Mouse (Mus musculus) hindbrain, embryonic 16.5 days (tissue): Measurements from ENCODE around the gene Lrrc15. TPM values are rescaled to one million over a fixed set of nuclear protein-coding genes. Genes with fewer than 3 reads are reported as not detected.

ENCODE experiments used
- ATAC-seq: fragments of 200-750 bp; cut with Nextera tagmentation; 2 replicates; pipeline ENCODE4 v1.8.0; 2017; ENCODE audit warnings: moderate TSS enrichment, moderate library complexity
- H3K27ac ChIP-seq: fragments of 300-500 bp; sonication (generic); 2 replicates; pipeline ENCODE4 v1.5.1; 2014; ENCODE audit warnings: low read depth, mild to moderate bottlenecking, control low read depth, low read length, moderate library complexity
- H3K27me3 ChIP-seq: fragments of 300-500 bp; sonication (generic); replicated peaks from 2 replicates; pipeline ENCODE4 v1.6.1; 2014; ENCODE audit warnings: low read length; ENCODE audit not compliant: control insufficient read depth, insufficient read depth
- H3K36me3 ChIP-seq: fragments of 300-500 bp; sonication (generic); 2 replicates; pipeline ENCODE4 v1.6.1; 2014; ENCODE audit warnings: mild to moderate bottlenecking, low read length, moderate library complexity, mixed read lengths; ENCODE audit not compliant: control insufficient read depth, insufficient read depth
- H3K4me1 ChIP-seq: fragments of 300-500 bp; sonication (generic); 2 replicates; pipeline ENCODE4 v1.6.1; 2014; ENCODE audit warnings: low read depth, low read length; ENCODE audit not compliant: control insufficient read depth, insufficient read depth
- H3K4me2 ChIP-seq: fragments of 300-500 bp; sonication (generic); 2 replicates; pipeline ENCODE4 v1.6.1; 2014; ENCODE audit warnings: mild to moderate bottlenecking, low read length, control low read depth, moderate library complexity
- H3K4me3 ChIP-seq: fragments of 300-500 bp; sonication (generic); 2 replicates; pipeline ENCODE4 v1.5.1; 2014; ENCODE audit warnings: mild to moderate bottlenecking, low read length, control low read depth, moderate library complexity
- H3K9ac ChIP-seq: fragments of 300-500 bp; sonication (generic); 2 replicates; pipeline ENCODE4 v1.6.1; 2014; ENCODE audit warnings: low read depth, mild to moderate bottlenecking, control low read depth, low read length, moderate library complexity
- H3K9me3 ChIP-seq: fragments of 300-500 bp; sonication (generic); 2 replicates; pipeline ENCODE4 v1.6.1; 2014; ENCODE audit warnings: mild to moderate bottlenecking, low read length, moderate library complexity; ENCODE audit not compliant: control insufficient read depth
- WGBS: fragments of 180-500 bp; shearing (Covaris S2); extraction: QIAGEN DNeasy Blood & Tissue Kit; methylation state at CpG from one replicate; pipeline ENCODE4 v1.1.7; 2014; 5-methylcytosine and 5-hydroxymethylcytosine counted together
- polyA plus RNA-seq: library from polyadenylated mRNA; unstranded; fragments of >200 nt; fragmentation: Nextera tagmentation; extraction: Ambion mirVana; gene quantifications from 2 replicates; pipeline ENCODE4 v1.2.1, GENCODE M21; 2015

The Lrrc15 gene
- polyA plus RNA-seq, 1 experiment from 2014 or later, result 0.40 TPM

- Histone ChIP-seq H3K4me3 (no peak overlapping the region), H3K27ac (no peak overlapping the region), H3K4me1 (no peaks in the 10 kb centered on the region), H3K36me3 (no peaks in the 10 kb centered on the region), H3K27me3 (peaks cover 2% of the 10 kb centered on the region; the same call in 1 of the 2 replicates), H3K4me2 (no peak overlapping the region), H3K9me3 (no peaks in the 10 kb centered on the region), H3K9ac (no peak overlapping the region)
- ATAC-seq, result no peak
- 80% methylated on average over 9 of the region's 9 CpGs for WGBS
These were observed 25.3 kb downstream of the Lrrc15 start for GRCm38 (mm10) chr16:30257718-30258117.

- Histone ChIP-seq H3K4me3 (no peak overlapping the region), H3K4me1 (peaks cover 4% of the 10 kb centered on the region; the same call in 1 of the 2 replicates), H3K36me3 (no peaks in the 10 kb centered on the region), H3K9ac (no peak overlapping the region), H3K27ac (no peak overlapping the region), H3K4me2 (no peak overlapping the region), H3K9me3 (no peaks in the 10 kb centered on the region), H3K27me3 (peaks cover 2% of the 10 kb centered on the region; the same call in 1 of the 2 replicates)
- WGBS, result 74% methylated on average over 7 of the region's 7 CpGs
- ATAC-seq, result no peak
These were observed 28.0 kb downstream of the Lrrc15 start for GRCm38 (mm10) chr16:30255061-30255460.

- Histone ChIP-seq H3K9me3 (no peaks in the 10 kb centered on the region), H3K27ac (no peak overlapping the region), H3K27me3 (peaks cover 10% of the 10 kb centered on the region), H3K4me1 (peaks cover 4% of the 10 kb centered on the region; the same call in 1 of the 2 replicates), H3K4me2 (no peak overlapping the region), H3K4me3 (no peak overlapping the region), H3K9ac (no peak overlapping the region), H3K36me3 (no peaks in the 10 kb centered on the region)
- 79% methylated on average over 9 of the region's 9 CpGs for WGBS
- no peak for ATAC-seq
These were observed 29.2 kb downstream of the Lrrc15 start for GRCm38 (mm10) chr16:30253900-30254299.

- Histone ChIP-seq H3K9ac (no peak overlapping the region), H3K27ac (no peak overlapping the region), H3K36me3 (no peaks in the 10 kb centered on the region), H3K9me3 (no peaks in the 10 kb centered on the region), H3K4me2 (no peak overlapping the region), H3K4me1 (peaks cover 4% of the 10 kb centered on the region; the same call in 1 of the 2 replicates), H3K4me3 (no peak overlapping the region), H3K27me3 (peaks cover 10% of the 10 kb centered on the region)
- 87% methylated on average over 4 of the region's 4 CpGs for WGBS
- no peak for ATAC-seq
These were observed 29.7 kb downstream of the Lrrc15 start for GRCm38 (mm10) chr16:30253374-30253773.

GRCm38 (mm10) chr16:30252003-30252418 is 31.0 kb downstream of the Lrrc15 start:
- Histone ChIP-seq H3K9ac (no peak overlapping the region), H3K27me3 (peaks cover 10% of the 10 kb centered on the region), H3K36me3 (no peaks in the 10 kb centered on the region), H3K27ac (no peak overlapping the region), H3K4me1 (peaks cover 4% of the 10 kb centered on the region; the same call in 1 of the 2 replicates), H3K4me2 (peak overlapping the region; percentile 52), H3K9me3 (no peaks in the 10 kb centered on the region), H3K4me3 (peak overlapping the region; percentile 25)
- ATAC-seq, result peak; percentile 89
- 1% methylated on average over 21 of the region's 21 CpGs for WGBS

GRCm38 (mm10) chr16:30244037-30244700 is 38.9 kb downstream of the Lrrc15 start:
- ATAC-seq, result no peak
- Histone ChIP-seq H3K36me3 (no peaks in the 10 kb centered on the region), H3K27me3 (no peaks in the 10 kb centered on the region; the same call in 1 of the 2 replicates), H3K4me2 (no peak overlapping the region), H3K4me1 (no peaks in the 10 kb centered on the region), H3K27ac (no peak overlapping the region), H3K9me3 (no peaks in the 10 kb centered on the region), H3K4me3 (no peak overlapping the region), H3K9ac (no peak overlapping the region)
- 60% methylated on average over 12 of the region's 12 CpGs for WGBS

GRCm38 (mm10) chr16:30241623-30242022 is 41.4 kb downstream of the Lrrc15 start:
- Histone ChIP-seq H3K4me1 (peaks cover 4% of the 10 kb centered on the region), H3K36me3 (no peaks in the 10 kb centered on the region), H3K9me3 (no peaks in the 10 kb centered on the region), H3K27me3 (peaks cover 13% of the 10 kb centered on the region), H3K4me2 (no peak overlapping the region), H3K27ac (no peak overlapping the region), H3K9ac (no peak overlapping the region), H3K4me3 (no peak overlapping the region)
- WGBS, result 48% methylated on average over 2 of the region's 2 CpGs
- no peak for ATAC-seq

GRCm38 (mm10) chr16:30238791-30239190 is 44.3 kb downstream of the Lrrc15 start:
- 76% methylated on average over 6 of the region's 6 CpGs for WGBS
- H3K4me3 ChIP-seq, result no peak overlapping the region
- ATAC-seq, result no peak
- peaks cover 9% of the 10 kb centered on the region for H3K4me1 ChIP-seq
- H3K4me2 ChIP-seq, result no peak overlapping the region
- H3K27me3 ChIP-seq, result peaks cover 15% of the 10 kb centered on the region
- H3K36me3 ChIP-seq, result no peaks in the 10 kb centered on the region
- no peak overlapping the region for H3K9ac ChIP-seq
- no peak overlapping the region for H3K27ac ChIP-seq
- H3K9me3 ChIP-seq, result no peaks in the 10 kb centered on the region

GRCm38 (mm10) chr16:30236091-30236699 is 46.9 kb downstream of the Lrrc15 start:
- Histone ChIP-seq H3K4me1 (peaks cover 9% of the 10 kb centered on the region), H3K36me3 (no peaks in the 10 kb centered on the region), H3K9me3 (no peaks in the 10 kb centered on the region), H3K9ac (peak overlapping the region; percentile 54), H3K27ac (no peak overlapping the region), H3K4me2 (peak overlapping the region; percentile 85), H3K4me3 (peak overlapping the region; percentile 45), H3K27me3 (peaks cover 25% of the 10 kb centered on the region)
- ATAC-seq, result peak; percentile 81
- under 1% methylated on average over 33 of the region's 33 CpGs for WGBS
